Mouse (Mus musculus) G1E (cell line): ENCODE results near the gene Zp3.

ENCODE experiments used
- CTCF ChIP-seq: IDR thresholded peaks from 2 replicates; pipeline ENCODE4 v1.5.1; 2012; ENCODE audit warnings: low read depth, low read length, inconsistent platforms, mixed read lengths
- GATA1 ChIP-seq: IDR thresholded peaks from 2 replicates; pipeline ENCODE4 v1.6.1; 2012; ENCODE audit warnings: borderline replicate concordance, low read length, inconsistent platforms, mixed read lengths
- GATA2 ChIP-seq: IDR thresholded peaks from 2 replicates; pipeline ENCODE4 v1.6.1; 2012; ENCODE audit warnings: low read depth, low read length, inconsistent platforms, borderline replicate concordance
- POLR2AphosphoS5 ChIP-seq: IDR thresholded peaks from 2 replicates; pipeline ENCODE4 v1.6.1; 2012; ENCODE audit warnings: low read depth, low read length, inconsistent platforms; ENCODE audit not compliant: insufficient replicate concordance
- TAL1 ChIP-seq: conservative IDR thresholded peaks from 2 replicates; pipeline ENCODE4 v1.6.1; 2012; ENCODE audit warnings: low read depth, low read length, inconsistent platforms, mixed read lengths

- TF ChIP-seq CTCF (no peak), TAL1 (no peak), GATA1 (no peak), POLR2AphosphoS5 (no peak), GATA2 (no peak)
Observed at GRCm38 (mm10) chr5:135994725-135995687, 15.1 kb downstream of the Zp3 start, which contains the start of gene Dtx2.
